Mouse (Mus musculus) MEL (cell line): ENCODE measurements at regions not wholly inside any gene's neighbourhood (a gene's known extent, or its start where the extent isn't known, plus 50 kb on each side); places are given as distances from the start of the nearest gene placed in this dataset.

Source experiments
- DNase-seq: peaks from one replicate; pipeline ENCODE4 v3.0.0; 2011; ENCODE audit warnings: low read depth, low spot score
- H3K27ac ChIP-seq: 2 replicates; pipeline ENCODE4 v1.5.1; 2012; ENCODE audit warnings: low read depth, mild to moderate bottlenecking, control low read depth, low read length, moderate library complexity; ENCODE audit not compliant: control insufficient read depth
- H3K27me3 ChIP-seq, 2 experiments: fragments of 150-350 bp in 1 of 2; sonication (generic) in 1 of 2; 2 replicates each; pipeline ENCODE4 v1.6.1; 2012; ENCODE audit warnings: low read length in 2 of 2, mild to moderate bottlenecking in 2 of 2, improper control_type of control experiment in 1 of 2, moderate library complexity in 1 of 2; ENCODE audit not compliant: insufficient read depth in 2 of 2, control insufficient read depth in 1 of 2
- H3K36me3 ChIP-seq, 2 experiments: 2 replicates each; pipeline ENCODE4 v1.6.1; 2012 to 2014; ENCODE audit warnings: low read length in 2 of 2, improper control_type of control experiment in 1 of 2, inconsistent platforms in 1 of 2, mild to moderate bottlenecking in 1 of 2; ENCODE audit not compliant: insufficient read depth in 2 of 2, control insufficient read depth in 1 of 2
- H3K4me1 ChIP-seq, 2 experiments: fragments of 150-350 bp in 1 of 2; sonication (generic) in 1 of 2; 2 replicates each; pipeline ENCODE4 v1.6.1; 2012; ENCODE audit warnings: low read length in 2 of 2, improper control_type of control experiment in 1 of 2, mild to moderate bottlenecking in 1 of 2; ENCODE audit not compliant: insufficient read depth in 2 of 2, control insufficient read depth in 1 of 2
- H3K4me3 ChIP-seq, 2 experiments: fragments of 150-350 bp in 1 of 2; sonication (generic) in 1 of 2; 2 replicates each; pipeline ENCODE4 v1.5.1; 2012; ENCODE audit warnings: low read depth in 2 of 2, low read length in 2 of 2, mild to moderate bottlenecking in 2 of 2, moderate library complexity in 2 of 2, control low read depth in 1 of 2, improper control_type of control experiment in 1 of 2; ENCODE audit not compliant: control insufficient read depth in 1 of 2, insufficient read depth in 1 of 2
- H3K79me2 ChIP-seq: 2 replicates; pipeline ENCODE4 v1.6.1; 2012; ENCODE audit warnings: mild to moderate bottlenecking, low read length, moderate library complexity; ENCODE audit not compliant: control insufficient read depth, poor library complexity, insufficient read depth
- H3K9ac ChIP-seq: 2 replicates; pipeline ENCODE4 v1.6.1; 2012; ENCODE audit warnings: low read depth, mild to moderate bottlenecking, control low read depth, low read length, moderate library complexity; ENCODE audit not compliant: control insufficient read depth, poor library complexity, severe bottlenecking
- H3K9me3 ChIP-seq: fragments of 150-350 bp; sonication (generic); replicated peaks from 2 replicates; pipeline ENCODE4 v1.6.1; 2012; ENCODE audit warnings: mild to moderate bottlenecking, low read length, improper control_type of control experiment, moderate library complexity; ENCODE audit not compliant: insufficient read depth
- CHD1 ChIP-seq: IDR thresholded peaks from 2 replicates; pipeline ENCODE4 v1.6.1; 2012; ENCODE audit warnings: low read depth, mild to moderate bottlenecking, inconsistent platforms, low read length, improper control_type of control experiment
- CHD2 ChIP-seq: IDR thresholded peaks from 2 replicates; pipeline ENCODE4 v1.6.1; 2011; ENCODE audit warnings: low read length, improper control_type of control experiment
- E2F4 ChIP-seq: IDR thresholded peaks from 2 replicates; pipeline ENCODE4 v1.6.1; 2011; ENCODE audit warnings: low read depth, low read length, improper control_type of control experiment, borderline replicate concordance
- ELF1 ChIP-seq: IDR thresholded peaks from 2 replicates; pipeline ENCODE4 v1.6.1; 2014; ENCODE audit warnings: low read depth, mild to moderate bottlenecking, inconsistent platforms, low read length, improper control_type of control experiment, moderate library complexity
- EP300 ChIP-seq, 2 experiments: IDR thresholded peaks; 2 replicates each; pipeline ENCODE4 v1.6.1; 2011; ENCODE audit warnings: improper control_type of control experiment in 2 of 2, low read length in 2 of 2, low read depth in 1 of 2, mild to moderate bottlenecking in 1 of 2
- ETS1 ChIP-seq: IDR thresholded peaks from 2 replicates; pipeline ENCODE4 v1.6.1; 2012; ENCODE audit warnings: low read depth, mild to moderate bottlenecking, inconsistent platforms, low read length, improper control_type of control experiment, moderate library complexity
- GABPA ChIP-seq: IDR thresholded peaks from 2 replicates; pipeline ENCODE4 v1.6.1; 2012; ENCODE audit warnings: low read depth, mild to moderate bottlenecking, inconsistent platforms, low read length, improper control_type of control experiment, moderate library complexity
- GATA1 ChIP-seq: IDR thresholded peaks from 2 replicates; pipeline ENCODE4 v1.6.1; 2011; ENCODE audit warnings: low read depth, low read length, improper control_type of control experiment
- HCFC1 ChIP-seq: IDR thresholded peaks from 2 replicates; pipeline ENCODE4 v1.6.1; 2012; ENCODE audit warnings: low read depth, mild to moderate bottlenecking, inconsistent platforms, low read length, improper control_type of control experiment, moderate library complexity
- MAFK ChIP-seq: IDR thresholded peaks from 2 replicates; pipeline ENCODE4 v1.6.1; 2011; ENCODE audit warnings: low read depth, mild to moderate bottlenecking, low read length, improper control_type of control experiment, borderline replicate concordance
- MAX ChIP-seq: IDR thresholded peaks from 2 replicates; pipeline ENCODE4 v1.6.1; 2011; ENCODE audit warnings: low read length, improper control_type of control experiment
- MEF2A ChIP-seq: IDR thresholded peaks from 2 replicates; pipeline ENCODE4 v1.6.1; 2014; ENCODE audit warnings: low read depth, mild to moderate bottlenecking, inconsistent platforms, low read length, improper control_type of control experiment; ENCODE audit not compliant: poor library complexity, insufficient replicate concordance, severe bottlenecking; ENCODE audit errors: extremely low read depth
- MXI1 ChIP-seq: IDR thresholded peaks from 2 replicates; pipeline ENCODE4 v1.6.1; 2011; ENCODE audit warnings: mild to moderate bottlenecking, low read depth, low read length, improper control_type of control experiment
- MYC ChIP-seq: IDR thresholded peaks from 2 replicates; pipeline ENCODE4 v1.6.1; 2011; ENCODE audit warnings: low read depth, mild to moderate bottlenecking, low read length, improper control_type of control experiment, moderate library complexity
- NELFE ChIP-seq: IDR thresholded peaks from 2 replicates; pipeline ENCODE4 v1.6.1; 2011; ENCODE audit warnings: low read depth, low read length, improper control_type of control experiment
- POLR2A ChIP-seq, 2 experiments: IDR thresholded peaks; 2 replicates each; pipeline ENCODE4 v1.6.1; 2011 to 2012; ENCODE audit warnings: low read length in 2 of 2, mild to moderate bottlenecking in 2 of 2, control low read depth in 1 of 2, improper control_type of control experiment in 1 of 2, low read depth in 1 of 2, moderate library complexity in 1 of 2; ENCODE audit not compliant: control insufficient read depth in 1 of 2, insufficient read depth in 1 of 2, poor library complexity in 1 of 2
- RCOR1 ChIP-seq: IDR thresholded peaks from 2 replicates; pipeline ENCODE4 v1.6.1; 2012; ENCODE audit warnings: low read depth, mild to moderate bottlenecking, inconsistent platforms, low read length, improper control_type of control experiment
- SMC3 ChIP-seq: IDR thresholded peaks from 2 replicates; pipeline ENCODE4 v1.6.1; 2011; ENCODE audit warnings: low read depth, low read length, improper control_type of control experiment
- TAL1 ChIP-seq: IDR thresholded peaks from 2 replicates; pipeline ENCODE4 v1.6.1; 2012; ENCODE audit warnings: mild to moderate bottlenecking, inconsistent platforms, low read length, moderate library complexity, mixed read lengths
- TBP ChIP-seq: IDR thresholded peaks from 2 replicates; pipeline ENCODE4 v1.8.0; 2011; ENCODE audit warnings: low read depth, low read length, improper control_type of control experiment
- TCF12 ChIP-seq: IDR thresholded peaks from 2 replicates; pipeline ENCODE4 v1.6.1; 2014; ENCODE audit warnings: low read depth, mild to moderate bottlenecking, inconsistent platforms, low read length, improper control_type of control experiment, moderate library complexity
- UBTF ChIP-seq: IDR thresholded peaks from 2 replicates; pipeline ENCODE4 v1.6.1; 2012; ENCODE audit warnings: low read depth, mild to moderate bottlenecking, inconsistent platforms, low read length, improper control_type of control experiment, moderate library complexity, borderline replicate concordance; ENCODE audit not compliant: insufficient read depth
- USF2 ChIP-seq, 2 experiments: IDR thresholded peaks; 2 replicates each; pipeline ENCODE4 v1.6.1; 2011 to 2012; ENCODE audit warnings: improper control_type of control experiment in 2 of 2, low read length in 2 of 2, borderline replicate concordance in 1 of 2, inconsistent platforms in 1 of 2, low read depth in 1 of 2, mild to moderate bottlenecking in 1 of 2; ENCODE audit not compliant: insufficient read depth in 1 of 2
- ZNF384 ChIP-seq: IDR thresholded peaks from 2 replicates; pipeline ENCODE4 v1.6.1; 2012; ENCODE audit warnings: low read depth, mild to moderate bottlenecking, inconsistent platforms, low read length, improper control_type of control experiment

DNA sequence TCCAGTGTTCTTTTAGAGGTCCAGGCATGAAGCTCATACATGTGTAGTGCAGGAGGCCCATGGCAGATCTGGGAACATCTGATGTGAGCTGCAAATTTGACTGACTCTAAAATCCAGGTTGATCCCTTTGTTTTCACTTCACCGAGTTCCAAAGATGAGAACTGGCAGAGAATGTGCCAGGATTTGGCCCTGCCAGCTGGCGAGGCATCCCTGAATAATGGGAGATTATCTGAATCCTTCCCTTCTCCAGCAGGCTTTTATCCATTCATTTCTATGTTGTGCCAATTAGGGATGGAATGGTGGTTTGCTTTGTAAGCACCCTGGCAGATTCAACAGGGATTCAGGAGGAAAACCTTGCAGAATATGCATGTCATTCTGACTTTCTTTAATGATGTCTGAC lies 318.7 kb upstream of the Fam98a start:
- no peak for TF ChIP-seq TCF12
- no peak for TF ChIP-seq CHD1
- no peak for TF ChIP-seq CHD2
- no peak for TF ChIP-seq MXI1
- TF ChIP-seq SMC3 = no peak
- no peak for TF ChIP-seq MAX
- no peak for TF ChIP-seq TAL1
- no peak for TF ChIP-seq MAFK
- no peak for TF ChIP-seq MEF2A
- TF ChIP-seq HCFC1 = no peak
- TF ChIP-seq NELFE = no peak
- TF ChIP-seq TBP = no peak
- no peak for TF ChIP-seq ELF1
- no peak for TF ChIP-seq USF2 (IDR thresholded peaks at IDR 0.05; ENCODE audit: borderline replicate concordance in 1 of 2, insufficient read depth in 1 of 2, low read depth in 1 of 2, low read length in 2 of 2)
- no peak for TF ChIP-seq GABPA
- TF ChIP-seq E2F4 = no peak
- TF ChIP-seq RCOR1 = no peak
- no peak for TF ChIP-seq POLR2A (IDR thresholded peaks at IDR 0.05; ENCODE audit: control insufficient read depth in 1 of 2, insufficient read depth in 1 of 2, low read depth in 1 of 2, low read length in 2 of 2, poor library complexity in 1 of 2)
- no peak for TF ChIP-seq ETS1
- no peak for TF ChIP-seq MYC
- TF ChIP-seq, all 39 proteins: peak for 0

GRCm38 (mm10) chr17:75857015-75857414 lies 305.3 kb upstream of the Fam98a start:
- H3K9me3 ChIP-seq = no peaks in the 10 kb centered on the region

More for the DNA sequence above, 318.7 kb upstream of the Fam98a start:
- no peaks in the 10 kb centered on the region for H3K27me3 ChIP-seq
- no peak for DNase-seq
- H3K4me3 ChIP-seq = no peak overlapping the region
- no peaks in the 10 kb centered on the region for H3K36me3 ChIP-seq
- no peaks in the 10 kb centered on the region for H3K9me3 ChIP-seq
- H3K27ac ChIP-seq = no peak overlapping the region
- H3K79me2 ChIP-seq = no peaks in the 10 kb centered on the region
- H3K4me1 ChIP-seq = no peaks in the 10 kb centered on the region; a peak in 1 of 4 replicates
- H3K9ac ChIP-seq = no peak overlapping the region

More at GRCm38 (mm10) chr17:75857015-75857414, 305.3 kb upstream of the Fam98a start:
- H3K36me3 ChIP-seq = no peaks in the 10 kb centered on the region
- H3K4me3 ChIP-seq = no peak overlapping the region
- H3K27me3 ChIP-seq = no peaks in the 10 kb centered on the region
- no peak for TF ChIP-seq GATA1
- TF ChIP-seq MXI1 = no peak
- TF ChIP-seq ETS1 = no peak
- TF ChIP-seq RCOR1 = no peak
- no peak for TF ChIP-seq UBTF
- no peak for TF ChIP-seq ZNF384
- TF ChIP-seq MEF2A = no peak
- TF ChIP-seq EP300 (IDR thresholded peaks at IDR 0.05; ENCODE audit: low read depth in 1 of 2, low read length in 2 of 2) = no peak
- no peak for TF ChIP-seq TCF12
- no peak for TF ChIP-seq MYC
- no peaks in the 10 kb centered on the region for H3K79me2 ChIP-seq
- no peak for DNase-seq
- no peak overlapping the region for H3K27ac ChIP-seq
- no peaks in the 10 kb centered on the region for H3K4me1 ChIP-seq
- H3K9ac ChIP-seq = no peak overlapping the region
